Mouse (Mus musculus) heart, adult 2 months (tissue): ENCODE measurements at regions not wholly inside any gene's neighbourhood (a gene's known extent, or its start where the extent isn't known, plus 50 kb on each side); places are given as distances from the start of the nearest gene placed in this dataset.

Experiments used
- EP300 ChIP-seq: fragments of 200-500 bp; IDR thresholded peaks from 2 replicates; pipeline ENCODE4 v1.6.1; 2011; ENCODE audit warnings: low read depth, low read length, control low read depth; ENCODE audit not compliant: insufficient read depth
- POLR2A ChIP-seq: fragments of 200-500 bp; IDR thresholded peaks from 2 replicates; pipeline ENCODE4 v1.6.1; 2011; ENCODE audit warnings: mild to moderate bottlenecking, low read depth, low read length, control low read depth; ENCODE audit not compliant: insufficient read depth

DNA sequence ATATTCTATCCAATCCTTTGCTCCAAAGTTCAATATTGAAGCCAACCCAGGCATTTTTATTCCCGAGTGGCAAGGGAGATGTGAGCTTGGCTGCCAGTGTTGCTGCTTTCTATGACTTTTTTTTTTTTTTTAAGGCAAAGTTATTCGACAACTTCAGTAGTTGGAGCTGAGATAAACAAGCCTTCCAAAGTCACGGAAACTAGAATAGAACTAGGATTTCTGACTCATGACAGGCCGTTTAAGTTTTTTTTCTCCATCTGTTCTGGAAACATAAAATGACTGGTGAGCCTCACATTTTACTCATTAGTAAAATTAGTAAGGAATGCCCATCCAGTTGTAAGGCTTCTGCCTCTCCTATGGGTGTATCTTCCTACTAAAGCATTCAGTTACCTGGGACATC lies 305.9 kb upstream of the Lsamp start:
- TF ChIP-seq POLR2A = no peak
- no peak for TF ChIP-seq EP300
